Comparison of ENCODE assay signal across 26 mouse cellular contexts in the genomic region with DNA sequence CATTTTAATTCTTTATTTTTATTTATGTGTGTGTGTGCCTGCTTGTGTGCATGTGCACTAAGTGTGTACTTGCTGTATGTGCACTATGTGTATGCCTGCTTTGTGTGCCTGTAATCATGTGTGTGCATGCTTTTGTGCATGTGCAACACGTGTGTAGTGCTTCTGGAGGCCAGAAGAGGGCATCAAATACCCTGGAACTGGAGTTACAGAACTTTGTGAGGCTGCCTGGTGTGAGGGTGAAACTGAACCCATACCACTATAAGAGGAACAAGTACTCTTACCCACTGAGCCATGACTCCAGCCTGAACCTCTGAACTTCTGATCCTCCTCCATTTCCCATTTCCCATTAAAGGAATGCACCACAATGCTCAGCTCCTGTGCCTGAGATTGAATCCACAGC. TPM values are rescaled to one million over a fixed set of nuclear protein-coding genes. Genes with fewer than 3 reads are reported as not detected.
DNase-seq lines count a peak whose midpoint lies in the region; ATAC-seq and TF ChIP-seq lines count a peak whose summit lies in the region.
"Had no signal": no experiment of that assay in that cellular context is flagged by ENCODE, and none has a peak within 500 bp of the region (broad histone marks: within the 10 kb centered on the region; RNA-seq: fewer than 3 reads in every experiment).

No protein-coding gene starts in this region.

- H3K4me2 ChIP-seq in CH12.LX (ENCODE audit: insufficient read depth, low read depth, poor library complexity, severe bottlenecking), result no peak overlapping the region
- H3K4me2 ChIP-seq in hindbrain, embryonic 16.5 days (ENCODE audit: low read length), result no peak overlapping the region
- H3K4me2 ChIP-seq: embryonic facial prominence, embryonic 13.5 days; forebrain, embryonic 12.5 days; heart, embryonic 12.5 days; hindbrain, embryonic 15.5 days had no signal

- TF ChIP-seq RAD21 in CH12.LX (IDR thresholded peaks at IDR 0.05; ENCODE audit: low read depth, low read length), result peak; percentile 64

- no peak for DNase-seq in layer of hippocampus, adult 2 months (ENCODE audit: low spot score in 2 of 2)
- DNase-seq in layer of hippocampus, postnatal 36 days, result no peak
- DNase-seq in CH12.LX (ENCODE audit: extremely low read depth), result peak; percentile 46
- no peak for DNase-seq in Patski (ENCODE audit: low read depth, low spot score)
- DNase-seq in hindbrain, embryonic 10.5 days (ENCODE audit: low spot score), result no peak
- DNase-seq: adrenal gland, adult 2 months; adrenal gland, postnatal 25 days; B cell, adult 2 months; cerebellum, adult 18-20 months; cerebellum, adult 9-11 months; cerebellum, postnatal 36 days; gastrocnemius, postnatal 10 days; heart, adult 2 months had no signal

- no peak for TF ChIP-seq POLR2A in CH12.LX (IDR thresholded peaks at IDR 0.05; ENCODE audit: low read depth, low read length)

- CTCF ChIA-PET in Patski (lab: Charles Lee), result interaction anchor here (1.1 kb wide), 1 partner anchor 30 kb away, joined by 3 read pairs; no protein-coding TSS in a partner anchor

- POLR2A ChIA-PET in Patski (lab: Charles Lee), result no interaction called here

- dilution Hi-C loops in CH12.LX (cut with MboI; ENCODE audit: extremely low pct_ligation_motif_present, extremely low pct_unique_long_range_greater_than_20kb, low sequenced_read_pairs), result no loop called here

- H3K36me3 ChIP-seq in CH12.LX (replicated peaks in 1 of 2; ENCODE audit: control insufficient read depth in 1 of 2, insufficient read depth in 1 of 2, low read length in 1 of 2), result no peaks in the 10 kb centered on the region
- no peaks in the 10 kb centered on the region for H3K36me3 ChIP-seq in hindbrain, embryonic 16.5 days (ENCODE audit: control insufficient read depth, insufficient read depth, low read length)
- H3K36me3 ChIP-seq in hindbrain, embryonic 10.5 days, result no peaks in the 10 kb centered on the region
- H3K36me3 ChIP-seq: embryonic facial prominence, embryonic 13.5 days; forebrain, embryonic 12.5 days; G1E; heart, embryonic 12.5 days; hindbrain, embryonic 15.5 days had no signal

- H3K4me1 ChIP-seq in CH12.LX (ENCODE audit: control insufficient read depth in 1 of 2, insufficient read depth in 2 of 2), result peaks cover 2 to 13% of the 10 kb centered on the region in 2 experiments; a peak in 3 of 4 replicates
- H3K4me1 ChIP-seq in hindbrain, embryonic 16.5 days (ENCODE audit: control insufficient read depth, insufficient read depth, low read depth, low read length), result no peaks in the 10 kb centered on the region
- peaks cover 8% of the 10 kb centered on the region; the same call in 1 of the 2 replicates for H3K4me1 ChIP-seq in hindbrain, embryonic 10.5 days (replicated peaks)
- H3K4me1 ChIP-seq: embryonic facial prominence, embryonic 13.5 days; heart, embryonic 12.5 days; hindbrain, embryonic 15.5 days had no signal

- H3K27me3 ChIP-seq in CH12.LX (replicated peaks) (no peaks in the 10 kb centered on the region), Patski (peaks cover 58% of the 10 kb centered on the region)
- H3K27me3 ChIP-seq in hindbrain, embryonic 16.5 days (replicated peaks; ENCODE audit: control insufficient read depth, insufficient read depth, low read length), result no peaks in the 10 kb centered on the region
- no peaks in the 10 kb centered on the region for H3K27me3 ChIP-seq in hindbrain, embryonic 10.5 days (ENCODE audit: insufficient read depth, poor library complexity, severe bottlenecking)
- H3K27me3 ChIP-seq: embryonic facial prominence, embryonic 13.5 days; hindbrain, embryonic 15.5 days had no signal

- H3K9ac ChIP-seq in CH12.LX (ENCODE audit: insufficient read depth, low read depth), result no peak overlapping the region
- H3K9ac ChIP-seq in hindbrain, embryonic 16.5 days (ENCODE audit: low read depth, low read length), result no peak overlapping the region
- H3K9ac ChIP-seq: embryonic facial prominence, embryonic 13.5 days; forebrain, embryonic 12.5 days; heart, embryonic 12.5 days; hindbrain, embryonic 15.5 days had no signal

- no peak for TF ChIP-seq EP300 in CH12.LX (IDR thresholded peaks at IDR 0.05; ENCODE audit: low read length)

- in situ Hi-C loops in CH12.LX (cut with MboI; ENCODE audit: low pct_ligation_motif_present, low pct_unique_long_range_greater_than_20kb, low sequenced_read_pairs) (no loop called here), Patski (cut with MboI; ENCODE audit: low pct_unique_long_range_greater_than_20kb) (no loop called here)

- H3K4me3 ChIP-seq in layer of hippocampus, adult 2 months, result no peak overlapping the region
- no peak overlapping the region for H3K4me3 ChIP-seq in CH12.LX (replicated peaks in 1 of 3; ENCODE audit: low read depth in 2 of 3, low read length in 2 of 3, poor library complexity in 1 of 3)
- H3K4me3 ChIP-seq in hindbrain, embryonic 16.5 days (ENCODE audit: low read length), result no peak overlapping the region
- H3K4me3 ChIP-seq in hindbrain, embryonic 10.5 days, result no peak overlapping the region
- H3K4me3 ChIP-seq: embryonic facial prominence, embryonic 13.5 days; forebrain, embryonic 12.5 days; heart, adult 2 months; heart, embryonic 12.5 days; hindbrain, embryonic 15.5 days had no signal

- H3K9me3 ChIP-seq in CH12.LX (replicated peaks; ENCODE audit: low read length), result peaks cover 3% of the 10 kb centered on the region
- H3K9me3 ChIP-seq in hindbrain, embryonic 16.5 days (ENCODE audit: control insufficient read depth, low read length), result no peaks in the 10 kb centered on the region
- H3K9me3 ChIP-seq in hindbrain, embryonic 10.5 days, result no peaks in the 10 kb centered on the region
- H3K9me3 ChIP-seq: embryonic facial prominence, embryonic 13.5 days; forebrain, embryonic 12.5 days; G1E; heart, embryonic 12.5 days; hindbrain, embryonic 15.5 days had no signal

- 0 out of 2 replicates have a peak, but pooled peaks have one; percentile 13 for TF ChIP-seq CTCF in layer of hippocampus, adult 2 months (conservative IDR thresholded peaks at IDR 0.05)
- TF ChIP-seq CTCF in CH12.LX (conservative IDR thresholded peaks at IDR 0.05 in 1 of 2, IDR thresholded peaks at IDR 0.05 in 1 of 2; ENCODE audit: low read depth in 2 of 2, low read length in 2 of 2) (peak in 1 of 2 experiments; percentile 66; a peak in 2 of 4 replicates), Patski (IDR thresholded peaks at IDR 0.05) (peak; percentile 23)

- no peak for ATAC-seq in Patski
- no peak for ATAC-seq in hindbrain, embryonic 16.5 days
- ATAC-seq: CD4-positive, CD25-positive, alpha-beta regulatory T cell, adult 4 months; forebrain, embryonic 16.5 days; inflammation-experienced regulatory T-cells, adult 6 months had no signal

- no peak overlapping the region for H3K27ac ChIP-seq in layer of hippocampus, adult 2 months
- H3K27ac ChIP-seq in CH12.LX (ENCODE audit: insufficient read depth, low read depth), result no peak overlapping the region
- H3K27ac ChIP-seq in hindbrain, embryonic 16.5 days (ENCODE audit: low read depth, low read length), result no peak overlapping the region
- H3K27ac ChIP-seq in hindbrain, embryonic 10.5 days, result no peak overlapping the region
- H3K27ac ChIP-seq: embryonic facial prominence, embryonic 13.5 days; forebrain, embryonic 12.5 days; heart, adult 2 months; hindbrain, embryonic 15.5 days had no signal

- no peaks in the 10 kb centered on the region for H3K79me2 ChIP-seq in CH12.LX (replicated peaks; ENCODE audit: control insufficient read depth, extremely low read depth, insufficient read depth, poor library complexity, severe bottlenecking)

- WGBS in hindbrain, embryonic 16.5 days, result 60% methylated on average over 1 of the region's 1 CpGs
- 35% methylated on average over 1 of the region's 1 CpGs for WGBS in hindbrain, embryonic 10.5 days

TF ChIP-seq in CH12.LX, 34 proteins besides CTCF, POLR2A, EP300 and RAD21:
- TF ChIP-seq MAX (IDR thresholded peaks at IDR 0.05; ENCODE audit: low read length) (peak; percentile 49; the same call in 1 of the 2 replicates), MXI1 (IDR thresholded peaks at IDR 0.05; ENCODE audit: low read depth, low read length) (no peak), SMC3 (IDR thresholded peaks at IDR 0.05; ENCODE audit: low read depth, low read length) (peak; percentile 68), NELFE (IDR thresholded peaks at IDR 0.05; ENCODE audit: low read depth, low read length) (no peak), ETS1 (conservative IDR thresholded peaks at IDR 0.05; ENCODE audit: low read depth, low read length) (no peak), MYC (IDR thresholded peaks at IDR 0.05; ENCODE audit: low read depth, low read length) (0 out of 2 replicates have a peak, but pooled peaks have one; percentile 35), IRF4 (IDR thresholded peaks at IDR 0.05; ENCODE audit: low read depth, low read length) (no peak), KAT2A (IDR thresholded peaks at IDR 0.05; ENCODE audit: insufficient replicate concordance, low read length) (no peak), ZMIZ1 (IDR thresholded peaks at IDR 0.05; ENCODE audit: low read depth, low read length) (no peak), BHLHE40 (IDR thresholded peaks at IDR 0.05; ENCODE audit: low read depth, low read length) (peak; percentile 16; the same call in 1 of the 2 replicates)

RNA-seq across cellular contexts. Expression of a gene that starts 34.0 kb away (rescaled TPM):
- total RNA-seq in layer of hippocampus, adult 2 months (2021), result 10 to 100 TPM; 21.7 to 22.9 TPM
- total RNA-seq in layer of hippocampus, postnatal 36 days (2021), result 10 to 100 TPM; 18.8 to 20.3 TPM
- total RNA-seq in CH12.LX (2012; rRNA removed) (6.4 and 9.1 TPM in 2 replicates), CH12.LX (2014; rRNA removed) (12.1 and 14.2 TPM in 2 replicates)
- polyA plus RNA-seq in CH12.LX (2012; ENCODE audit: insufficient read length, low read depth) (20.9 and 21.7 TPM in 2 replicates), Patski (2021) (22.7 TPM)
- polyA plus RNA-seq in hindbrain, embryonic 16.5 days (2015; fragmentation: Nextera tagmentation; extraction: Ambion mirVana), result 57.0 and 59.3 TPM in 2 replicates
- polyA plus RNA-seq in hindbrain, embryonic 10.5 days (2016; fragmentation: Nextera tagmentation; extraction: Ambion mirVana), result 1.3 and 1.8 TPM in 2 replicates
- polyA plus RNA-seq: G1E had no signal

RNA-seq across cellular contexts. Expression of a gene that starts 59.9 kb away (rescaled TPM):
- total RNA-seq in layer of hippocampus, adult 2 months (2021), result 1 to 10 TPM in 1 of 2 experiments, under 1 TPM in 1; 0.84 to 1.7 TPM
- total RNA-seq in layer of hippocampus, postnatal 36 days (2021), result 1 to 10 TPM; 1.1 to 2.1 TPM
- total RNA-seq in CH12.LX (2012; rRNA removed) (not detected in 2 replicates), CH12.LX (2014; rRNA removed) (not detected in 2 replicates)
- polyA plus RNA-seq in CH12.LX (2012; ENCODE audit: insufficient read length, low read depth) (not detected in 2 replicates), Patski (2021) (not detected)
- polyA plus RNA-seq in hindbrain, embryonic 16.5 days (2015; fragmentation: Nextera tagmentation; extraction: Ambion mirVana), result 0.31 TPM in 1 of 2 replicates, not detected in the other
- polyA plus RNA-seq in hindbrain, embryonic 10.5 days (2016; fragmentation: Nextera tagmentation; extraction: Ambion mirVana), result 0.25 TPM in 1 of 2 replicates, not detected in the other
- total RNA-seq: adrenal gland, adult 2 months; adrenal gland, postnatal 25 days; G1E; gastrocnemius, postnatal 10 days; gastrocnemius, postnatal 4 days; heart, adult 2 months; heart, postnatal 25 days had no signal
- polyA plus RNA-seq: adrenal gland, adult 2 months; CD4-positive, CD25-positive, alpha-beta regulatory T cell, adult 4 months; embryonic facial prominence, embryonic 13.5 days; G1E; heart, adult 2 months; heart, embryonic 12.5 days; heart, embryonic 16.5 days; hindbrain, embryonic 11.5 days; inflammation-experienced regulatory T-cells, adult 6 months had no signal
